Mouse (Mus musculus) ES-E14 (cell line): ENCODE measurements at regions not wholly inside any gene's neighbourhood (a gene's known extent, or its start where the extent isn't known, plus 50 kb on each side); places are given as distances from the start of the nearest gene placed in this dataset.

ENCODE experiments used
- HCFC1 ChIP-seq: IDR thresholded peaks from 2 replicates; pipeline ENCODE4 v1.6.1; 2012; ENCODE audit warnings: low read length, inconsistent platforms, borderline replicate concordance; ENCODE audit not compliant: insufficient read depth
- ZC3H11A ChIP-seq: IDR thresholded peaks from 2 replicates; pipeline ENCODE4 v1.6.1; 2012; ENCODE audit warnings: low read depth, mild to moderate bottlenecking, inconsistent platforms, low read length, borderline replicate concordance

DNA sequence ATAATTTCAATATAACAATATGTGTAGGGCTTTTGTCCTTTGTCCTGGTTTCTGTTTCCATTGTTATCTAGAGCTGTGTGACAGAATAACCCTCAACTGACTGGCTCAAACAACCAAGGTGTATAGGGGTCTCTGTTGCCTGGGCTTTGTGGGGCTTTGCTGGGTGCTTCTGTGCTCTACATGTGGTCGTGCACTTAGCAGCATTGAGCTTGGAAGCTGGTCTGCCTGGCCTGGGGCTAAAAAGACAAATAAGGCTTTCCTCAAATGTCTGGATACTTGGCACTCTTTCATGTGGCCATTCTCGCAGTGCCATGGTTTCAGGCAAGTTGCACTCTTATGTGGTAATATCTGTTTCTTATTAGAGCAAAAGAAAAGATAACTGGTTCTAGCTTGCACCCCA, 291.8 kb upstream of the Gm11146 start:
- TF ChIP-seq ZC3H11A (no peak), HCFC1 (no peak)
